Mouse (Mus musculus) frontal cortex, postnatal 36 days (tissue): ENCODE measurements around the gene Pnmt.

Experiments
- DNase-seq, 2 experiments: peaks; one replicate each; pipeline ENCODE4 v3.0.0; 2022; ENCODE audit warnings: low spot score in 2 of 2

The Pnmt gene

DNA sequence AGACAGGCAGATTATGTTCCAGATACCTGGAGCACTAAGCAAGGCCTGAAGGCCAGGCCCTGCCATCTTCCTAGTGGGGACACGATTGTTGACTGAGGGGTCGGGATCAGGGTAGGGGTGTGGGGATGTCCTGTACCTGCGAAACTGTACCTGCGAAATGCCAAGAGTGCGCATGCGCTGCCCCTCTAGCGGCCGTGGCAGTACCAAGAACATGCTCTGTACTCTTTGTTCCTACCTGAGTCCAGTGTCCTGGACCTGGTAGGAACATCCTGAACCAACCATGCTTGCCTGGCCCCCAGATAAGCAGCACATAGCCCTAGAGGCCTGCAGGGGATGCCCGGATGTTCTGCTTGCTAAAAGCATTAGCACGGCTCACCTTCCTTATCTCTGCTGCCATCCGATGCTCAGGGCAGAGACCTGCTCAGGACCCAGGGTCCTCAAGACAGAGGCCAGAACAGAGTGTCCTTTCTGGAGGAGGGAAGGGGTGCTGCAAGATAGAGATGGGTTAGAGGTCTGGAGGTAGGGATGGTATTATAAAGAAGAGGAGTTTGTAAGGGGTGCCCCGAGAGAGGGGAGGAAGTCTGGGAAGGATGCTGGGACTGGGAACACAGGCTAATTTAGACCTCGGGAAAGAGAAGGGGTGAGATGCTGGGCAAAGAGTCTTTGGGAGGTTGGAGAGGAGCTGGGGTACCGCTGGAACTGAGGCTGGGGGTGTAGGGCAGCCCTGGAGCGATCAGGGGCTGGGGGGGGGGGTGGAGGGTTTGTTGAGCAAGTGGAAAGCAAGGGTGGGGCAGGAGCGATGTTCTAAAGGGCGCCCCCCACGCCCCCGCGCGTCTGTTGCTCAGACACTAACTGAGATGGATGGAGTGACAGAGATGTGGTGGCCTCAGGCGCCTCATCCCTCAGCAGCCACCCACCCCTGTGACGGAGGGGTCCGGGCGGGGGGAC lies at the start of gene Pnmt:
TSS of gene Pnmt (plus strand) at position 813 of the 948 bp plus-strand sequence.
- DNase-seq: no peak

DNA sequence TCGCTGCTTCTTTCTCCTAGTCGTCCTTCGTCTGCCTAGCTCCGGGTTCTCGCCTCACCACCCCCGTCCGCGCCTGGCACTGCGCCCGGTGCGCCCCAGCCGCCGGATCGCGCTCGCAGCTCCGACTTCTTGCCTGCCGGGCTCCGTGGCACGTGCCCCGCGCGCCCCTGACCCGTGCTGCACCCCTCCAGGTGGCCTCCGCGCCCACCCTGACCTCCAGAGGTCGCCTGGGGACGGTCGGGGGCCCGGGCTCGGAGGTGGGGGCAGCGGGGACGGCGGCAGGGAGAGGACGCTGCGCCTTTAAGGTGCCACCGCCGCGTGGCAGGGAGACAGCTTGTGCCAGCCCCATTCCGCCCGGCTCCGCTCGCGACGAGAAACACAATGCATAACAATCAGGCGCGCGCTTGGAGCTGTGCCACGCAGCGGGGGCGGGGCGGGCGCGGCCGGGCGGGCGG lies 47.7 kb upstream of the Pnmt start:
- DNase-seq: peak; percentile 87 to 90

DNA sequence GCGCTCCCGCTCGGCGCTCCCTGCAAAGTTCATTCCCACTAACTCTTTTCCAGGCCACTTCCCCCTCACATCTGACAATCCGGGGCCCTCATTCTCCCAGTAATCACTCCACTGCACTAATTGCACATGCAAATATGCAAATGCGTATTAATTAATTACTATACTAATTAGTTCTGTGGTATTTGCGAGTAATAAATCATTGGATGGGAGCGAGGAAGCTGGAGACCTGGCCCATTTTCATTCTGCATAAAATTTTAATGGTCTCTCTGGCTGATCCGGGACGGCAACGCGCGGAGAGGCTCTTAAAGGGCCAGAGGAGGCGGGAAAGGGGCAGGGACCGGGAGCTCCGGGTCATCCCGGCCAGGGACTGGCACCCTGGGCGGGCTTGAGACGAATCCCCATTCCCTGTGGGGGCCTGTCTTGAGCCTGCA lies 47.2 kb upstream of the Pnmt start:
- no peak for DNase-seq

DNA sequence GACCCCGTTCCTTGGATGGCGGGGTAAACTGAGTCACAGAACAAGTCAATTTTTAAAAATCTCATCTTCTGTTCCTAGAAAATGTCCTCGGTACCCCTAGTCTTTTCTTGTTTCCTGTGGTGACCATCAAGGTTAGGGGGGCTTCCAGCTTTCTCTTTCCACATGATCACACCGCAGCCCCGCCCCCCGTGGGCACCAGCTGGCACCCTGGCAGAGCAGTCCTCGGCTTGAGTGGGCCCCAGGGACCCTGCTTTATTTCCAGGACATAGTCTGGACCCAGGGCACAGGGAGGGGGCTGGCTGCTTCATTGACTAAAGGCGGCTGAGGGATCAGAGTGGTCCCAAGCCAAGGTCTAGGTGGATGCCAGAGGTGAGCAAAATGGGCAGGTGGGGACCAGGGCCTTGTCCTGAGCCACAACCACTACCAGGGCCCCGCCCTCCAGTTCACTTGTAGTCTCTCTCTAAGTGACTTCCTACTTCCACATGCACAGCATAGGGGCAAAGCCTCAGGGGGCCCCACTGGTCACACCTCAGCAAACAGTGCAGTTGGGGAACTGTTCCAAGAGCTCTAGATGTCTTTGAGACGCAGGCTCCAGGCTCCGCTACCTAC lies 46.5 kb upstream of the Pnmt start:
- no peak for DNase-seq

DNA sequence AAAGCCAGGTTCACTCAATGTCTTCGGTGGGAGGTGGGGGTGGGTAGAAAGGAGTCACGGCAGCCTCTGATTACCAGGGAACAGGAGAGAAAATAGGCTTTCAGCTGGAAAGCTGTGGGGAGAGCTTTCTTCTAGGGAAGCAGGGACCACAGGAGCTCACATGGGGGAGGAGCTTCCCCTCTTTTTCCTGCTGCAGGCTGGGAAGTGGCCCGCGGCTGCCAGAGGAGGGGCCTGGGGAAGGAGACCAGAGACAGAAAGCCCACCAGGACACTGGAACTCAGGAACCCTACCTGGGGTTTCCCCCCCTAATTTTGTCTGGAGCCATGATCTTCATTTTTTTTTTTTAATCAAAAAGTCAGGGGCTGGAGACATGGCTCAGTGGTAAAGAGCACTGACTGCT lies 45.7 kb upstream of the Pnmt start:
- no peak for DNase-seq

DNA sequence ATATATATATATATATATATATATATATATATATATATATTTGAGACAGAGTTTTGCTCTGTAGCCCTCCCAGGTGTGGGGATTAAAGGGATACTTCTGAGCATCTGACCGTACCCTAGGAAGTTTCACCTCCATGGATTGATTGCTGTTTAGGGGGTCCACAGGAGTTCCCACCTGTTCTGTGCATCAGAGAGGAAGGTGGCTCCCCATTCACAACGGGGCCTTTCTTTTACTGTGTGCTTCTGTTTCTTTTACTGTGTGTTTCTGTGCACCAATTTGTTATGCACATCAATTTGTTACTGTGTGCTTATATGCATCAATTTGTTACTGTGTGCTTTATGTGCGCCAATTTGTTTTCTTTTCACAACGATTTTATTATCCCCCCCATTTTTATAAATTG lies 45.1 kb upstream of the Pnmt start:
- no peak for DNase-seq

DNA sequence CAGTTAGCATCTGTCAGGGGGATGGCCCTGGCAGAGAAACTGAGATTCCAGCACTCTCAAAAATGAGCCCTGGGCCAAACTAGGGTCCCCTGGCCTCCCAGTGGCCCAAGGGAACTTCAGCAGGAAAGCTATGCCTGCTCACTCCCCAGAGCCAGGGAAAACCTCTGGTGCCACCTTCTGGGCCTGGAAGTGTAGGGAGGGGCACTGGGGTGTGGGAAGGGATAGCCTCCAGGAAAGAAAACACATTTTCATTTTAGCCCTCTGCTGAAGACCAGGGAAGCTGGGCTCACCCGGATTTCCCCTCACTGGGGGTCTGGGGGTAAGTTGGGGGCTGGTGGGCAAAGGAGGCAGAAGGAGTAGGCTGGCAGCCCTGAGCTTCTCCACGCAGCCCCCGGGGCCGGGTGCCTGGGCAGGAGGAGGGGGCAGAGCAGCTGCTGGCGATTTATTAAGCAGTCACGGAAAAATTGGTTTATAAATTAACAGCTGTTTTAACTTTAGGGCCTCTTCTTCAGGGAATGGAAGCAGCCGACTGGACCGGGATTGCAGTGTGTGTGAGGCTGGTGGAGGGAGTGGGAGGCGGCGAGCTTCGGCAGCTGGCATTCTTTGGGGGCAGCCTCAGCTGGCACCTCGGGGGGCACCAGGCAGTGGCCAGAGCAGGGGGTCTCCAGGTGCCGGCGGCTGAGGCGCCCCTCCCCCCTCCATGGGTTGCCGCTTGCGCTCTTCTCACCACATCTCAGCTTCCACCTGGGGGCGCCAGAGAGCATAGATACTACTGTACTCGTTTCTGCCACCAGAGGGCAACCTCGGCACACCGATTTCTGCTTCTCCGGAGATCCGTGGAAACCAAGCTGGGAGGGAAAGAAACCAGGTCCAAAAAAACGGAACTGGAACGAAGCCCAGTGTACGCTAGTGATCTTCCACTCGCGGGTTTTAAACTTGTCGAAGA lies 44.0 kb upstream of the Pnmt start:
- DNase-seq: peak; percentile 100

DNA sequence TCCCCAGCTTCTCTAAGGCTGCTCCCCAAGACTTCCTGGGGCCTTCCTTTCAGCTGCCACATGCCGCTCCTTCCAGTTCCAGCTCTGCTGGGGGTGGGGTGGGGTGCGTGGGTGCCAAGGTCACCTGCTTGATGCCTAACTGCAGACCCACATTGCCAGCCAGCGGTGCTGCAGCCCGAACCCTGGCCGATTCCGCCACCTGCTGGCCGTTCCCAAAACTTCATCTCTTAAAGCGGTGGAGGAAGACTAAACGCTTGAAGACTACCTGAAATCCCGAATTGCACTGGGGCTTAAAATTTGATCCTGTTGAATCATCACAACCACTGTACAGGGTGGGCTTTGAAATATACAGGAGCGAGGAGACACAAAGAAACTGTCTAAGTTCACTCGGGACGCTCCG lies 41.0 kb upstream of the Pnmt start:
- peak; percentile 85 to 87 for DNase-seq

DNA sequence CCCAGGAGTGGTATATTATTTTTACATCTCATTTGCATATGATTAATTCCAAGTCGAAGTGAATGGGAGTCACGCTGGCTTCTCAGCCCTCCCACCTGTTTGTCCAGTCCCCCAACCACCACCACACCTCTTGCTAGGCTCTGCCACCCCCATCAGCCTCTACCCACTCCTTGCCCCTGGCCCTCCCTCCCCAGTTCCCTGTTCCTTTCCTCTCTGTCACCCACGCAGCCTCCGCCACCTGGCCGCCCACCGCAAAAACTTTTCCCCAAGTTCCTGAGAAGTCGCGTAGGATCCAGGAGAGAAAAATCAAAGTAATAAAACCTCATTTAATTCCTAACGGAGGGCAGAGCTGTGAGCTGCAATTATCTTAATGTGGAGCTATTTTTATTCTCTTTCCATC lies 40.1 kb upstream of the Pnmt start:
- no peak for DNase-seq

DNA sequence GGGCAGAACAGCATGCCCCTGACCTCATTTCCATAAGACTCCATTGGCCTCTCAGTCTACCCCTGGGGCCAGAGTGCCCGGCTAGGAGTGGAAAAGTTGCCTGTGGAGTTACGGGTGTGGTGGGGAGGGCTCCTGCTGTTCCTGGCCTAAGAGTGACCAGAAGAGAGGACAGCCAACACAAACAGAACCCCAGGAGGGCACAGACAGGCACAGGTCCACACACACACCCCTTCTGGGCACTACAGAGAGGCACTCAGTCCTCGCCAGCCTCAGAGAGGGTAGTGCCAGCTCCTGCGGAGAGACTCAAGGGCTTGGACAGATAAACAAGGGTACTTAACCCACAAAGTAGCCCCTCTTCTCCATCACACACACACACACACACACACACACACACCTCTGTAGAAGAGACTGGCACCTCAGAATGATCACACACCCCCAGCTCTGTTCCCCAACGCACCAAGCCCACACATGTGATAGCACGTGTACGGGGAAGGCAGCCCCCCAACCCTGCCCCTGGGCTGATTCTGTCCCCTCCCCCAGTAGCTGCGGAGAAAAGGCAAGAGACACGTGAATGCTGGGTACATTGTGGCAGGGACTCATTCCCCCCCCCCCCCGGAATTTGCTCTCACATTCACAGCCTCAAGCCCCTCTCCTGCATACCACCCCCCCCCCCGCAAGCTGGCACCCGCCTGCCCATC lies 38.7 kb upstream of the Pnmt start:
- no peak for DNase-seq

DNA sequence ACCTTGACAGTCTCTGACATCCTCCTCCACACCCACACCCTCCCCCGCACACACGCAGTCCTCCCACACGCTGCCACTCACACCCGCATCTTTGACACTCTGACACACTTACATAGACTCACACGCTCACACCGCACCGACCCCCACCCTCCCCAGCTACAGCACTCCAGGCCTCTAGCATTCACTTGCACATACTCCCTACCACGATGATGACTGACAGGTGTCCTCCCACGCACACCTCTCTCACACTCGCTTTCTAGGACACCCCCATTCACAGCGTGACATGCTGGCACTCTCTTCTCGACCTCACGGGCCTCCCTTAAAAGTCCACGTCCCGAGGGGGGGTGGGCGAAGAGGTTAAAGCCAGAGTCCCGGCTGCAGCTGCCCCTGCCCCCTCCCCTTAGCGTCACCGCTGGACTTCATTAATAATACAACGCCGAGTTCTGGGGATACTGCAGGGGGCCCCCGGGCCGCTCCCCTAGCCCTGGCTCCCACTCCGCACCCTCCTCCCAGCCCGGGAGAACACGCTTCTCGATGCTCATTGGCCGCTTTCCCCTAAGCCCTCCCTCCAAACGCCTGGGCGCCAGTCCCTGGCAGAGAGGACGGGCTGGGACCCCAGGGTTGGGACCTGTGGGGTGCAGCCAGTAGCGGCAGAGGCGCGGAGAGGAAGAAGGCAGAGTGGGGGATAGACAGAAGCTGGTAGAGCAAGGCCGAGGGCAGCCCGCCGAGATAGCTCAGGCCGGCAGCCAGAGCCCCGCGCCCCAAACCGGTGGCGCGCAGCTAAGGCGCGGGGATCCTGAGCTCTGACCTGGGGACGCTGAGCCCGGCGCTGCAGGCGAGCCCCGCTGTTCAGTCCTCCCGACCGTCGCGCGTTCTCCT lies 37.9 kb upstream of the Pnmt start, which contains the start of gene Ppp1r1b:
TSS of gene Ppp1r1b (plus strand) at position 322 of the 879 bp plus-strand sequence.
- DNase-seq: no peak

DNA sequence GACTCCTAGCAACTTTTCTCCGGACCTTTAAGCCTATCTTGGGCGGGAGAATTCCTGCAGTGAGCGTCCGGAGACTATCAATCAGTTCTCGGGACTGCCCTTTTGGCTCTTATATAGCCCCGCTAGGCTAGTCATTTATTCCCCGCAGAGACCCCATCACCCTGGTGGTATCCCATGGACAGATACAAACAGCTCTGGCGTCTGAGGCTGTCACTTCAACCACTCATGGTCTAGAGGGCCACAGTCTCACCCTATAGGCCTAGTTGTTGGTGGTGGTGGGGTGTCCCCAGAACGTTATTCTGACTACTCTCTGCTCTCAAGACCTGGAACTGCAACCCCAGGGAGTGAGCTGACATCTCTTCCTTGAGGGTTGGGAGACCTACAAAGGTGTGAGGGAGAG lies 36.9 kb upstream of the Pnmt start:
- no peak for DNase-seq

DNA sequence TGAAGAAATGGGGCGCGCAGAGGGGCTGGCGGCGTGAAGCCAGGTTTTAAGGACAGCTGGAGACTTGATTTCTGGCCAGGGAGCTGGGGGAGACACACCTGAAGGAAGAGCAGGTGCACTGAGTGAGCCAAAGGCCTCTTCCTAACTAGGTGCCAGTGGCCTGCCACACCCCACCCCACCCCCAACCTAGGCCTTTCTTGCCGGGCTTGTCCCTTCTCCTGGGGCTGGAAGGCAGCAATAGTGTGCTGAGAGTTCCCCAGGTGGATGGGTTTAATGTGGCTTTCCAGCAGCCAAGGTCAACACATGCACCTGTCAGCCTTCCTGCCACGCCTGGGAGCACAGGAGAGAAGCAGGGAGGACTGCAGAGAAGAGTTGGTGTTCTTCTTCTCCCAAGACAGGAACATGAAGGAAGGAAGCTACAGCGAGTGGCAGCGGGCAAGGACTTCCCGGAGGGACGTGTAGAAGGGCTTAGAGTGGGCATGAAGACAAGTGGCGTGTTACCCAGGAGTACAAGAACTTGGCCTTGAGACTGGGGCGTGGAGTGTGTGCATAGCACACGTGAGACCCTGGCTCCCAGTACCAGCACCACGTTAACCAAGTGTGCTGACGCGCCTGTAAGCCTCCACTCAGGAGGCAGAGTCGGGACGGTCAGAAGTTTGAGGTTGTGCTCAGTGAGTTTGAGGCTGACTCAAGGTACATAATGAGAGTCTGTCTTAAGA lies 33.8 kb upstream of the Pnmt start:
- DNase-seq: no peak

DNA sequence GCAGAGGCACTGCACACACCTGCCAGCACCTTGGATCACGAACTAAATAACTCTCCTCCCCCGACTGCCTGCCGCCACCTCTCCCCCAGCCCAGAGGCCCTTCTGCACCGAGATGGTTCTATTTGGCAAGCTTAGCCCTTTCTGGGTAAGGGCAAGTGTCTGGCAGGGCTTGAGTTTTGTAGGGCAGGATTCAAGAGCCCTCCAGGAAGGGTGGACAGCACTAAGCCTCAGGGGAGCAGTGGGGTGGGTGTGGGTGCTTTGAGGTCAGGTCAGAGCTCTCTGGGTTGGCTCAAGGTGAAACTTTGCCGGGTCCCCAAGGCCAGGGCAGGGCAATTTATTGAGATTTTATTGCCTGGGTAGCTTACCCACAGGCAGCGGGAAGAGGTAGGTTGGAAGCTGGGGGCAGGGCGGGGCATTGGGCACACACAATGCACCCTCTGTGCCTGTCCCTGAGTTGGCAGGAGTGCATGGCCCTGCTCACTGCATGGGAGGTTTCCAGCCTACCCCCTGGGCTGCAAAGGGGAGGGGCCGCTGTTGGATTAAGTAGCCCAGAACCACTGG lies 32.5 kb upstream of the Pnmt start:
- peak; percentile 45 to 68 for DNase-seq

DNA sequence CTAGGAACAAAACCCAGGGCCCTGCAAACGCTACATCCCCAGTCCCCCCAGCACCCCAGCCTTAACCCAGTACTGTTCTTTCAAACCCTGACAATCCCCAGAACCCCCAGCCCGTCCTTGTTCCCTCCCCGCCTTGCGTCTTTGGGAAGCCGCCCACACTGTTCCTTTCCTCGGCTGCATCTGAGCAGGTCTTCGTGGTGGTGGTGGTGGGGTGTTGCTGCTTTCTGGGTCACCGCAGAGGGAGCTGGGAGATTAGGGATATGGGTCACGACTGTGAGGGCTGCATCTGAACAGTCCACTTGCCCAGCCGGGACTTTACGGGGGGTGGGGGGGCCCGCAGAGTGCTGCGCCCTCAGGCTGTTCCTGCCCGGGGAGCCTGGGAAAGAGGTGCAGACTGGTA lies 31.8 kb upstream of the Pnmt start:
- peak; percentile 57 to 60 for DNase-seq

DNA sequence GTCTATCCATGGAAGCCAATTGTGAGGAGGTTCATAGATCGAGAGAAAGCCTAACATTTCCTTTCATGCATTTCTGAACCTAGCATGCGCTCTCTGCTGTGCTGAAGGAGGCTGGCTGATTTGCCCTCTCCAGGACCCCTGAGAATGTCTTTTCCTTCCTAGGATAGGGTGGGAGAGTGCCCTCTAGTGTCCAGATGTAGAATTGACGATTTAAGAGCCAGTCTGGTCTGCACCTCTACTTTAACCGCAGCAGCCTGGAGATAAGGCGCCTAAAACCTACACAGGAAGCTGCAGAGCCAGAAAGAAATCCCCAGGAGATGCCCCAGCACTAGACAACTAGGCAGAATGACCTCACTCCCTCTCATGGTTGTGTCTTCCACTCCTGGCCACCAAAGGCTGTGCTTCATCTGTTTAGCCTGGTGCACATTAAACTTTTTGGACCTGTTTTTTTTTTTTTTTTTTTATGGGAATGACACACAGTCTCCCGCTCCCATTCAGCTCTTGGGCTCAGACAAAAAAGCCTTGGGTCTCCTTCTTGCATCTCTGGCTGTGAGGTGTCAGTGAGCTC lies 30.4 kb upstream of the Pnmt start:
- DNase-seq: peak; percentile 56 to 73

DNA sequence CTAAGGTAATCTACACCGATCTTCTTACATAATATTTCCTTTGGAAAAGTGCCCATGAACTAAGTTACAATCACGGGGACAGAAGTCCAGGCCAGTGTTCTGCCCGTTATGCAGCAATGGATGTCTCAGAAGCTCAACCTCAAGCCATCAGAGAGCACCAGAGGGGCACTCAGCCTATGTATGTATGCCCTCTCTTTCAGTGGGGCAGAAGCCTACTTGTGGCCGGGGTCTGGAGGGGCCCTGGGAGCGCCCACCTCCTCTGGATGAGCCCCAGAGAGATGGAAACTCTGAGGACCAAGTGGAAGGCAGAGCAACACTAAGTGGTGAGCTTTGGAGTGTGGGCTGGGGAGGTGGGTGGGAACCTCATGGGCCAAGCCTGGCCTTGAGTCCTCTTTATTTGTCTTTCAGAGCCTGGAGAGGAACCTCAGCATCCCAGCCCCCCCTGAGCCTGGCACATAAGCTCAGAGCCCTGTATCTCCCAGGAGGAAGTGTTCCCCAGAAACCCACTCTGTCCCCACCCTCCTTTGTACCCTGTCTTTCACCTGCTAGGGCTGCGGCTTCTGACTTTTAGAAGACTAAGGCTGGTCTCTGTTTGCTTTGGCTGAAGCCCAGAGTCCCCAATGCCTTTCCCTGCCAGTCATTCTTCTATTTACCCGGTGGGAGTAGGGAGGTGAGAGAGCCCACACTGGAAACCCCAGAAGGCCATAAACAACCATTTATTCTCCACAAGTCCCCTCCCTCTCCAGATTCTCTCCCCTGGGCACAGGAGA lies 29.4 kb upstream of the Pnmt start:
- DNase-seq: no peak
